Mouse (Mus musculus): Measurements from ENCODE around the gene Olfr617.
"Not testable (repeated sequence)": the region's sequence is repeated elsewhere in the genome, so short reads cannot be mapped to it uniquely, and the experiment has no call there.

Olfr617 gene

GRCm38 (mm10) chr7:103572761-103573160, at the start of gene Olfr617:
Gene Olfr617 (plus strand): TSS chr7:103573061.
- no peak for DNase-seq (ENCODE audit: low spot score)

- not testable (repeated sequence) for DNase-seq (ENCODE audit: low spot score)
Observed at GRCm38 (mm10) chr7:103542617-103543016, 30.2 kb upstream of the Olfr617 start, which contains the start of gene Olfr612. Gene Olfr612 (minus strand): TSS chr7:103542717.

GRCm38 (mm10) chr7:103547774-103548173, 25.1 kb upstream of the Olfr617 start, which contains the start of gene Olfr613:
Gene Olfr613 (plus strand): TSS chr7:103548074.
- DNase-seq (ENCODE audit: low spot score): no peak

- no peak for DNase-seq (ENCODE audit: low spot score)
Observed at GRCm38 (mm10) chr7:103555779-103556178, 17.1 kb upstream of the Olfr617 start, which contains the start of gene Olfr615. Gene Olfr615 (plus strand): TSS chr7:103556079.

- DNase-seq (ENCODE audit: low spot score): no peak
Observed at GRCm38 (mm10) chr7:103569043-103569442, 3.8 kb upstream of the Olfr617 start, which contains the start of gene Olfr616. Gene Olfr616 (minus strand): TSS chr7:103569143.

GRCm38 (mm10) chr7:103589803-103590202, 16.9 kb downstream of the Olfr617 start, which contains the start of gene Olfr618:
Gene Olfr618 (plus strand): TSS chr7:103590103.
- no peak for DNase-seq (ENCODE audit: low spot score)

GRCm38 (mm10) chr7:103600275-103600674, 27.4 kb downstream of the Olfr617 start, which contains the start of gene Olfr619:
Gene Olfr619 (plus strand): TSS chr7:103600575.
- no peak for DNase-seq (ENCODE audit: low spot score)

- DNase-seq (ENCODE audit: low spot score): no peak
Observed at GRCm38 (mm10) chr7:103607425-103607824, 34.6 kb downstream of the Olfr617 start.

GRCm38 (mm10) chr7:103612434-103612833, 39.6 kb downstream of the Olfr617 start, which contains the start of gene Olfr620:
Gene Olfr620 (minus strand): TSS chr7:103612534.
- no peak for DNase-seq (ENCODE audit: low spot score)
